Mouse (Mus musculus): ENCODE measurements around the gene Ripply3. TPM values are rescaled to one million over a fixed set of nuclear protein-coding genes. Genes with fewer than 3 reads are reported as not detected.

Gene Ripply3
- polyA plus RNA-seq, 1 experiment from 2014 or later, result 4.2 TPM

- Histone ChIP-seq H3K36me3 (replicated peaks) (peaks cover 12% of the 10 kb centered on the region; the same call in 1 of the 2 replicates), H3K4me2 (no peak overlapping the region), H3K4me3 (replicated peaks) (no peak overlapping the region), H3K9me3 (no peaks in the 10 kb centered on the region), H3K4me1 (peaks cover 20% of the 10 kb centered on the region), H3K27me3 (no peaks in the 10 kb centered on the region), H3K27ac (no peak overlapping the region), H3K9ac (no peak overlapping the region)
- 91% methylated on average over 3 of the region's 3 CpGs for whole genome bisulfite sequencing
- ATAC-seq (ENCODE audit: low FRiP score), result no peak
Observed at GRCm38 (mm10) chr16:94365435-94365834, 37.2 kb downstream of the Ripply3 start.

GRCm38 (mm10) chr16:94369596-94370172 is 41.5 kb downstream of the Ripply3 start:
- Histone ChIP-seq H3K9ac (peak overlapping the region; percentile 98), H3K27ac (peak overlapping the region; percentile 99), H3K36me3 (replicated peaks) (peaks cover 5% of the 10 kb centered on the region; the same call in 1 of the 2 replicates), H3K4me2 (peak overlapping the region; percentile 74), H3K27me3 (no peaks in the 10 kb centered on the region), H3K4me1 (peaks cover 33% of the 10 kb centered on the region), H3K9me3 (no peaks in the 10 kb centered on the region), H3K4me3 (replicated peaks) (peak overlapping the region; percentile 91)
- ATAC-seq (ENCODE audit: low FRiP score), result no peak
- 11% methylated on average over 6 of the region's 6 CpGs for WGBS

DNA sequence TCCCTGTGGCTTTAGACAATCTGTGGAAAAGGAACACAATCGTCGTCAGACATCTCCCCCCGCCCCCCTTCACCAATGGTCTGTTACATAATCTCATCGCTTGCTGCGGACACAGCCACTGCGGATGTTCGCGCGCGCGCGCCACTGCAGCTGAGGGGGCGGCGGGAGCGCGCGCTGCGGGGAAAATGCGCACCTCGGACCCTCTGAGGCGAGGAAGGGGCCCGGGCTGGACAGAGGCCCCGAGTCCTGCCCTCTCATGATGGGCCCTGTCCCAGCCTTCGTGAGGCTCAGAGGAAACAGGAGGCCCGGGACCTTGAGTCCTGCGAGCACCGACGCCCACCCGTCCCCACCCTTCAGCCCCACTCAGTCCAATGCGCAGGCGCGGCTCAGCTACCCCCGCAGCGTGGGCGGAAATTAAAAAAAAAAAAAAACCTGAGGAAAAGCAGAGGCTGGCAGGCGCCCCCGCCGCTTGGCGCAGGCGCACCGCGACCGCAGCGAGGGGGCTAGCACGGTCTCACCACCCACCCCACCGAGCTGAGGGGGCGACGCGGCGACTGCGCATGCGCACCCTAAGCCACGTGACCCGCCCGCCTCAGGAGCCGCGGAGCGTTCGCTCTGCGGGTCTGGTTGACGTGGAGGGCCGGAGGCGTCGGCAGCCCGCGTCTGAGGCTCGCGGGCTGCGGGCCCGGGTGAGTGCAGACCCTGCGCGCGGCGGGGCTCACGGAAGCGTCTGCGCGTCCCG is 42.1 kb downstream of the Ripply3 start, which contains the start of gene Ttc3:
Gene Ttc3 (plus strand): TSS at position 446 of the 742 bp plus-strand sequence.
- peak within 1 kb of the TSS; percentile 98 for H3K9ac ChIP-seq
- WGBS, result under 1% methylated on average over 79 of the region's 79 CpGs
- peak; percentile 83 for ATAC-seq (ENCODE audit: low FRiP score)
- H3K36me3 ChIP-seq (replicated peaks), result peaks cover 2% of the 10 kb centered on the region; the same call in 1 of the 2 replicates
- no peaks in the 10 kb centered on the region for H3K9me3 ChIP-seq
- peaks cover 37% of the 10 kb centered on the region for H3K4me1 ChIP-seq
- H3K4me2 ChIP-seq, result peak within 1 kb of the TSS; percentile 74
- H3K27ac ChIP-seq, result peak within 1 kb of the TSS; percentile 99
- peak within 1 kb of the TSS; percentile 91 for H3K4me3 ChIP-seq (replicated peaks)
- no peaks in the 10 kb centered on the region for H3K27me3 ChIP-seq

DNA sequence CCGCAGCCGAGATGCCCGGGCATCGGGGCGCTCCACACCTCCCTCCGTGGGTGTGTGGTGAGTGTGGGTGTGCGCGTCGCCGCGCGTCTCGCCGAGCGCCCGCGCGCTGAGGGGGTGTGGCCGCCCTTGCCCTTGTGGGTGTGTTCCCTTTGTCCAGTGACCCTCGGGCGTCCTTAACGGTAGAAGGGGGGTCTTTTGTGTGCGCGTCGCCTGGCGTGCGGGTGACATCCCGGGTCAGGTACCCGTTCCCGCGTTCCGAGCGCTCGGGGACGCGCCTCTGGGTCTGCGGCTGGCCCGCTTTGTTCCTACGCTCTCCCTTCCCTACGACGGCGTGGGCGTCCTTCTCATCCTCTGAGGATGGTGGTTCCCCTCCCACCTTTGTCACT is 42.7 kb downstream of the Ripply3 start:
- peak; percentile 77 for ATAC-seq (ENCODE audit: low FRiP score)
- WGBS, result 0% methylated on average over 43 of the region's 43 CpGs

GRCm38 (mm10) chr16:94371301-94371931 is 43.2 kb downstream of the Ripply3 start, which contains the start of gene Pigp:
Pigp (minus strand) TSS chr16:94371842.
- Histone ChIP-seq H3K4me2 (peak within 1 kb of the TSS; percentile 74), H3K27me3 (no peaks in the 10 kb centered on the region), H3K4me3 (replicated peaks) (peak within 1 kb of the TSS; percentile 91), H3K27ac (peak within 1 kb of the TSS; percentile 99), H3K9ac (peak within 1 kb of the TSS; percentile 98), H3K9me3 (no peaks in the 10 kb centered on the region), H3K36me3 (replicated peaks) (peaks cover 2% of the 10 kb centered on the region; the same call in 1 of the 2 replicates), H3K4me1 (peaks cover 37% of the 10 kb centered on the region)
- peak; percentile 88 for ATAC-seq (ENCODE audit: low FRiP score)
- WGBS, result under 1% methylated on average over 43 of the region's 43 CpGs

More for the DNA sequence above, 42.7 kb downstream of the Ripply3 start:
- Histone ChIP-seq H3K4me1 (peaks cover 37% of the 10 kb centered on the region), H3K9me3 (no peaks in the 10 kb centered on the region), H3K4me3 (replicated peaks) (peak overlapping the region; percentile 91), H3K9ac (peak overlapping the region; percentile 98), H3K36me3 (replicated peaks) (peaks cover 2% of the 10 kb centered on the region; the same call in 1 of the 2 replicates), H3K4me2 (peak overlapping the region; percentile 74), H3K27ac (peak overlapping the region; percentile 99), H3K27me3 (no peaks in the 10 kb centered on the region)

DNA sequence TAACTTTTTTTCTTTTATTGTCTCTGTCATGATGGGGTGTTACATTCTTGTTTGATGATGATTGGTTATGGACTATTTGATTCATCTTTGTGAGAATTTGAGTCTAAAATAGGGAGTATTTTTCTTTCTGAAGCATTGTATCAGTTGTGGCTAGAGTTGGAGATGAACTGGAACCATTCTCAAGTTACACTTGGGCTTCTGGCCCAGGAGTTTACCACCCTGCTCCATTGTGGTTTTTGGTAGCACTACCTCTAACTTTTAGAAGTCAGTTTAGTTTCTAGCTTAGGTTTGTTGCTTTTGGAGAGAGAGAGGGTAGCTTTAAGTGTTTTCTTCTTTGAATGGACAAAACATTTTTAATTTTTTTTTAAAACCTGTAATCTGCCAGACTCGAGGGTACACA is 51.2 kb downstream of the Ripply3 start:
- Histone ChIP-seq H3K27ac (no peak overlapping the region), H3K27me3 (no peaks in the 10 kb centered on the region), H3K4me3 (replicated peaks) (no peak overlapping the region), H3K36me3 (replicated peaks) (no peaks in the 10 kb centered on the region), H3K9me3 (no peaks in the 10 kb centered on the region), H3K4me2 (no peak overlapping the region), H3K4me1 (peaks cover 5% of the 10 kb centered on the region), H3K9ac (no peak overlapping the region)
- 80% methylated on average over 1 of the region's 1 CpGs for WGBS
- ATAC-seq (ENCODE audit: low FRiP score), result no peak

DNA sequence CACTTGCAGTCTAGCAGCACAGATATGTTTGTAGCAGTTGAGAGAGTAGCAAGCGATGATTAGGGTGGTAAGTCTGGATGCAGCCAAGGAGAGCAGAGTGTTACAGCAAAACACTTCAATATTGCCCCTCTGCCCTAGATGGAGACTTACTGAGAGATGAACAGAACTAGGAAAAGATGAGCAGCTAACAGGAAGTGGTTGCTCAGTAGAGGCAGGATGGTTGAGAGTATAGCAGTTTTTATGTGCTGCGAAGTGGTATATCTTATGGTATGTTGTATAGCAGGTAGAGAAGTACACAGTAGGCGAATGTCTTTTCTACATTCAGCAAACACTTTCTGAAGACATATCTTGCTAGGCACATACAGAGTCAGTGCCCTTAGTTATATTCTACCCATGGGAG is 55.1 kb downstream of the Ripply3 start:
- Histone ChIP-seq H3K27me3 (no peaks in the 10 kb centered on the region), H3K4me2 (no peak overlapping the region), H3K4me3 (replicated peaks) (no peak overlapping the region), H3K4me1 (no peaks in the 10 kb centered on the region), H3K9me3 (no peaks in the 10 kb centered on the region), H3K36me3 (replicated peaks) (0 out of 2 replicates have a peak, but pooled peaks cover 3% of the 10 kb centered on the region), H3K27ac (no peak overlapping the region), H3K9ac (no peak overlapping the region)
- ATAC-seq (ENCODE audit: low FRiP score), result no peak
- 96% methylated on average over 3 of the region's 3 CpGs for WGBS

Other genes starting within 250 kb of the Ripply3 start
- 1.1 and 1.8 TPM in 2 replicates for gene Sim2, start 243.5 kb upstream of the Ripply3 start, polyA plus RNA-seq (2016; fragmentation: Nextera tagmentation; extraction: Ambion mirVana)
- gene Hlcs, start 14.8 kb upstream of the Ripply3 start, polyA plus RNA-seq (2016; fragmentation: Nextera tagmentation; extraction: Ambion mirVana), result 13.1 and 13.6 TPM in 2 replicates
- 593 and 634 TPM in 2 replicates for gene Ttc3, start 42.2 kb downstream of the Ripply3 start, polyA plus RNA-seq (2016; fragmentation: Nextera tagmentation; extraction: Ambion mirVana)
- 103 and 110 TPM in 2 replicates for gene Pigp, start 43.4 kb downstream of the Ripply3 start, polyA plus RNA-seq (2016; fragmentation: Nextera tagmentation; extraction: Ambion mirVana)
- gene Vps26c, start 198.4 kb downstream of the Ripply3 start, polyA plus RNA-seq (2016; fragmentation: Nextera tagmentation; extraction: Ambion mirVana), result 53.3 and 55.6 TPM in 2 replicates
- gene Dyrk1a, start 241.6 kb downstream of the Ripply3 start, polyA plus RNA-seq (2016; fragmentation: Nextera tagmentation; extraction: Ambion mirVana), result 12.0 and 12.8 TPM in 2 replicates

Measured in forebrain, embryonic 12.5 days (tissue).